Mouse (Mus musculus): ENCODE results near the gene Pla2g4a. TPM values are rescaled to one million over a fixed set of nuclear protein-coding genes. Genes with fewer than 3 reads are reported as not detected.
A peak's percentile ranks its signal among the peaks of the same experiment; 100 is the strongest.

Pla2g4a gene
- total and polyA plus RNA-seq, 2 experiments from 2014 or later = 2.4 to 2.8 TPM

DNA sequence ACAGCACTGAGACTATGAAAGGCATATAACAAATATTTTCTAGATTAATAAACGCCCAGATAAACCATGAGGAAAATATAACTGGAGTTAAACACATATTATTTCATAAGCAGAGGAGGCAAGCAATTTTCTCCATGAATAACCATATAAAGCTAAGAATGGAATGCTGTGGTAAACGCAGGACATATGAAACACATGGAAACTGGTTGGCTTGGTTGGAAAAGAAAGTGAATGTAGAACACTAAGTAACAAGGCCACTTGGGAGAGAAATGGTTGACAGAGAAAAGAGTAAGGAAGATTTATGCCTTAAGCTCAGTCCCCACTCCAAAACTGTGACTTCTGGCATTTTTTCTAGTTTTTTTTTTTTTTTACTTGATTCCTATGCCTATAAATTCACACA is 127.2 kb downstream of the Pla2g4a start:
- H3K9ac ChIP-seq (replicated peaks; ENCODE audit: low read depth, low read length) = no peak overlapping the region
- no peak overlapping the region for H3K4me2 ChIP-seq (ENCODE audit: low read depth, low read length)
- no peak overlapping the region for H3K27ac ChIP-seq (ENCODE audit: low read depth)
- no peak for DNase-seq (ENCODE audit: low spot score)
- no peak for TF ChIP-seq EP300 (IDR thresholded peaks at IDR 0.05; ENCODE audit: low read depth)
- TF ChIP-seq CTCF (IDR thresholded peaks at IDR 0.05; ENCODE audit: low read depth) = no peak
- H3K27me3 ChIP-seq (ENCODE audit: control insufficient read depth, insufficient read depth, low read length) = no peaks in the 10 kb centered on the region
- no peaks in the 10 kb centered on the region for H3K4me1 ChIP-seq (ENCODE audit: control insufficient read depth, insufficient read depth)
- H3K36me3 ChIP-seq (replicated peaks; ENCODE audit: control insufficient read depth, insufficient read depth, low read length) = no peaks in the 10 kb centered on the region
- H3K4me3 ChIP-seq (ENCODE audit: low read depth, low read length) = no peak overlapping the region
- 64% methylated on average over 2 of the region's 2 CpGs for WGBS
- ATAC-seq (ENCODE audit: insufficient read depth, low read depth) = no peak
- H3K9me3 ChIP-seq (replicated peaks; ENCODE audit: control insufficient read depth, low read length) = no peaks in the 10 kb centered on the region

DNA sequence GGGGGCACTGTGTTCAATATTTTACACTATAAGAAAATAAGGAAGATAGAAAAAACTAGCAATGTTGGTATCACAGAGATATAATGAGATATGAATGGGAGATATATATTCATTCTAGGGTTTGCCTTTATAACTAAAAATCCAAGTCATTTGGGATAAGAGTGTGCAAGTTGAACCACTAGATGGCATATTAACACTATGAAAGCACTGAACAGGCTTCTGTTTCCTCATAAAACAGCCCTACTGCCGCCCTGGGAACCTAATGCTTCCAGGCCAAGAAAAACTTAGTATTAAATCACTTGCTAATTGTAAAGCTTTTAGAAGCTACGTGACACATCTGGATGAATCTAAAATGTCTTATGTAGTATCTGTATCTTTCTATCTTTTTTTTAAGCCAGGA is 128.1 kb downstream of the Pla2g4a start:
- Histone ChIP-seq H3K27ac (ENCODE audit: low read depth) (no peak overlapping the region), H3K27me3 (ENCODE audit: control insufficient read depth, insufficient read depth, low read length) (no peaks in the 10 kb centered on the region), H3K4me1 (ENCODE audit: control insufficient read depth, insufficient read depth) (no peaks in the 10 kb centered on the region), H3K9me3 (replicated peaks; ENCODE audit: control insufficient read depth, low read length) (no peaks in the 10 kb centered on the region), H3K4me2 (ENCODE audit: low read depth, low read length) (no peak overlapping the region), H3K9ac (replicated peaks; ENCODE audit: low read depth, low read length) (no peak overlapping the region), H3K4me3 (ENCODE audit: low read depth, low read length) (no peak overlapping the region), H3K36me3 (replicated peaks; ENCODE audit: control insufficient read depth, insufficient read depth, low read length) (no peaks in the 10 kb centered on the region)
- 15% methylated on average over 2 of the region's 2 CpGs for WGBS
- ATAC-seq (ENCODE audit: insufficient read depth, low read depth) (no peak), DNase-seq (ENCODE audit: low spot score) (peak; percentile 67)
- peak; percentile 71 for TF ChIP-seq CTCF (IDR thresholded peaks at IDR 0.05; ENCODE audit: low read depth)
- no peak for TF ChIP-seq EP300 (IDR thresholded peaks at IDR 0.05; ENCODE audit: low read depth)

DNA sequence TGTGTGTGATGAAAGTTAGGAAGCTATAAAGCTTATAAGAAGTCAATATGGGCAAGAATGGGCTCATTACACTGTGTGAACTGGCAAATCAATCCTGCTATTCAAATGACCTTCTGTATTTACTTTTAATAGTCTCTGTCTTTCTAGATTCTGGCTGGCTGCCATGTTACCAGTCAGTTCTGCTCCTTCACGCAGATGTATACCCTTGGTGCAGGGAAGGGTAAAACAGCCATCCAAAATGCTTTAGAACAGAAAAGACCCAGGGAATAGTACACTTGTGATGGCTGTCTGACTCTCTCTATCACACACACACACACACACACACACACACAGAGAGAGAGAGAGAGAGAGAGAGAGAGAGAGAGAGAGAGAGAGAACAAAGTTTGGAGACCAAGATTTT is 128.6 kb downstream of the Pla2g4a start:
- no peak for TF ChIP-seq CTCF (IDR thresholded peaks at IDR 0.05; ENCODE audit: low read depth)
- TF ChIP-seq EP300 (IDR thresholded peaks at IDR 0.05; ENCODE audit: low read depth) = no peak
- ATAC-seq (ENCODE audit: insufficient read depth, low read depth) (no peak), DNase-seq (ENCODE audit: low spot score) (no peak)
- no peak overlapping the region for H3K27ac ChIP-seq (ENCODE audit: low read depth)
- no peak overlapping the region for H3K4me3 ChIP-seq (ENCODE audit: low read depth, low read length)
- no peaks in the 10 kb centered on the region for H3K36me3 ChIP-seq (replicated peaks; ENCODE audit: control insufficient read depth, insufficient read depth, low read length)
- H3K4me2 ChIP-seq (ENCODE audit: low read depth, low read length) = no peak overlapping the region
- no peaks in the 10 kb centered on the region for H3K4me1 ChIP-seq (ENCODE audit: control insufficient read depth, insufficient read depth)
- 55% methylated on average over 1 of the region's 1 CpGs for WGBS
- H3K9ac ChIP-seq (replicated peaks; ENCODE audit: low read depth, low read length) = no peak overlapping the region
- no peaks in the 10 kb centered on the region for H3K9me3 ChIP-seq (replicated peaks; ENCODE audit: control insufficient read depth, low read length)
- no peaks in the 10 kb centered on the region for H3K27me3 ChIP-seq (ENCODE audit: control insufficient read depth, insufficient read depth, low read length)

DNA sequence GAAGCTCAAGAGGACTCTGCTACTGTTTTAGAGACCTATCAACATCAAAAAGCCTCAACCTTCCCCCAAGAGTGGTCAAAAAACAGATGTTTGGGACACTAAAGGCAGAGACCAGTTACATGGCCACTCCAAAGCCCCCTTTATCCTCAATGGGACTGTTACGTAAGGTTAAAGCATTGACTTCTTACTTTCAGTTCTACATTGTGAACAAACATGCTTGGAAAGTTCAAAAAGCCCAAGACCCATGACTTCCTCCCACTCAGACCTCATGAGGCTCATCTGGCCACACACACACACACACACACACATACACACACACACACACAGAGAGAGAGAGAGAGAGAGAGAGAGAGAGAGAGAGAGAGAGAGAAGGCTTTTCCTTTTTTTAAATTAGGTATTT is 130.0 kb downstream of the Pla2g4a start:
- Histone ChIP-seq H3K27me3 (ENCODE audit: control insufficient read depth, insufficient read depth, low read length) (no peaks in the 10 kb centered on the region), H3K9me3 (replicated peaks; ENCODE audit: control insufficient read depth, low read length) (no peaks in the 10 kb centered on the region), H3K27ac (ENCODE audit: low read depth) (no peak overlapping the region), H3K9ac (replicated peaks; ENCODE audit: low read depth, low read length) (no peak overlapping the region), H3K4me2 (ENCODE audit: low read depth, low read length) (no peak overlapping the region), H3K4me1 (ENCODE audit: control insufficient read depth, insufficient read depth) (no peaks in the 10 kb centered on the region), H3K36me3 (replicated peaks; ENCODE audit: control insufficient read depth, insufficient read depth, low read length) (no peaks in the 10 kb centered on the region), H3K4me3 (ENCODE audit: low read depth, low read length) (no peak overlapping the region)
- ATAC-seq (ENCODE audit: insufficient read depth, low read depth) = no peak
- TF ChIP-seq EP300 (IDR thresholded peaks at IDR 0.05; ENCODE audit: low read depth) (no peak), CTCF (IDR thresholded peaks at IDR 0.05; ENCODE audit: low read depth) (no peak)
- WGBS = 82% methylated on average over 1 of the region's 1 CpGs
- no peak for DNase-seq (ENCODE audit: low spot score)

DNA sequence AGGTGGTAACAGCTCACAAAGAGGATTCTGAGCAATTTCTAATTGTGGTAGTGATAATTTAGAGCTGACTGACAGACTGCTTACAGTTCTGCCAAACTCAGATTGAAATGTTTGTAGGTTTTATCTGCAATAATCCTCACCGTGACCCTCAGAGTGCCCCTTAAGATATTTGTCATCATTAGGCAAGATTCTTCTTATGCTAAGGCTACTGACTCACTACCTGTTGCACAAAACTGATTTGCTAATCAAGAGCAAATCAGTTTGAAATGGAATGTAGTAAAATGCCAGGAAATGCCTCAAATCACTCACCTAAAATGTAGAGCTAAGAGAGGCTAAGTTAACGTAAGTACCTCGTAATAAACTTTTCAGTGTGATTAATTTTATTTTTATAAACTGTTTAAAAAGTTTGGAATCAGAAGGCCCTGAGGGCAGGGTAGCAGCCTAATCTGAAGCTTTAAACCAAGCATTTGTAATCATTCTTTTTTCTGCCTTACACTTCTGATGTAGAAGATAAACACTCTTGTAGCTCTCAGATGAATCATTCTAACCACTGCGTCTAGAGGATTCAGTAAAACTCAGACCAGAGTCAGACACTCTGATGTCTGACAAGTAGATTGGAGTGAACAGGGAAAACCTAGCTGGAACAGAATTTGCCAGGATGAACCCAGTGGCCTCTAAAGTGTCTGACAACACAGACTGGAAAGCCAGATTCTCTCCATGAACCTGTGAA is 147.3 kb downstream of the Pla2g4a start:
- H3K9ac ChIP-seq (replicated peaks; ENCODE audit: low read depth, low read length) = no peak overlapping the region
- no peak overlapping the region for H3K27ac ChIP-seq (ENCODE audit: low read depth)
- H3K4me2 ChIP-seq (ENCODE audit: low read depth, low read length) = no peak overlapping the region
- no peaks in the 10 kb centered on the region for H3K9me3 ChIP-seq (replicated peaks; ENCODE audit: control insufficient read depth, low read length)
- no peak for ATAC-seq (ENCODE audit: insufficient read depth, low read depth)
- no peak overlapping the region for H3K4me3 ChIP-seq (ENCODE audit: low read depth, low read length)
- no peaks in the 10 kb centered on the region for H3K4me1 ChIP-seq (ENCODE audit: control insufficient read depth, insufficient read depth)
- 65% methylated on average over 4 of the region's 4 CpGs for WGBS
- TF ChIP-seq EP300 (IDR thresholded peaks at IDR 0.05; ENCODE audit: low read depth) = no peak
- no peak for TF ChIP-seq CTCF (IDR thresholded peaks at IDR 0.05; ENCODE audit: low read depth)
- no peaks in the 10 kb centered on the region for H3K36me3 ChIP-seq (replicated peaks; ENCODE audit: control insufficient read depth, insufficient read depth, low read length)
- no peaks in the 10 kb centered on the region for H3K27me3 ChIP-seq (ENCODE audit: control insufficient read depth, insufficient read depth, low read length)
- no peak for DNase-seq (ENCODE audit: low spot score)

DNA sequence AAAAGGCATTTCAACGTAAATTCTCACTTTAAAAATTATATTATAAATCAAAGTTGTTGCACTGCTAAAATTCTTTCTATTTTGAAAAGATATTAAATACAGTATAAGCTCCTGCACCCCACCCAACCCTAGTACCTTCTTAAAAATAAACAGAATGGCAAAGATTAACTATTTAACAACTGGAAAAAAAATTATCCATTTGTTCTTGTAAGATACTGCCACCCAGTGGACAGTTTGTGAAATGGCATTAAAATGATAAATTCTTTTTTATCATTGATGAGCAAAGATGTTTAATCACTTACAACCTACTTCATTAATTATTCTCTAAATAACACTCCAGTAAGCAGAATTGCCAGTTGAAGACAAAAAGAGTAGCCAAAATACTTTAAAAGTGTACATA is 151.6 kb downstream of the Pla2g4a start:
- no peak overlapping the region for H3K9ac ChIP-seq (replicated peaks; ENCODE audit: low read depth, low read length)
- TF ChIP-seq EP300 (IDR thresholded peaks at IDR 0.05; ENCODE audit: low read depth) (no peak), CTCF (IDR thresholded peaks at IDR 0.05; ENCODE audit: low read depth) (peak; percentile 38)
- H3K4me1 ChIP-seq (ENCODE audit: control insufficient read depth, insufficient read depth) = no peaks in the 10 kb centered on the region
- no peak overlapping the region for H3K27ac ChIP-seq (ENCODE audit: low read depth)
- H3K9me3 ChIP-seq (replicated peaks; ENCODE audit: control insufficient read depth, low read length) = no peaks in the 10 kb centered on the region
- no peak overlapping the region for H3K4me3 ChIP-seq (ENCODE audit: low read depth, low read length)
- no peaks in the 10 kb centered on the region for H3K36me3 ChIP-seq (replicated peaks; ENCODE audit: control insufficient read depth, insufficient read depth, low read length)
- no peaks in the 10 kb centered on the region for H3K27me3 ChIP-seq (ENCODE audit: control insufficient read depth, insufficient read depth, low read length)
- no peak overlapping the region for H3K4me2 ChIP-seq (ENCODE audit: low read depth, low read length)
- 75% methylated on average over 1 of the region's 1 CpGs for WGBS
- ATAC-seq (ENCODE audit: insufficient read depth, low read depth) (no peak), DNase-seq (ENCODE audit: low spot score) (no peak)

Other genes starting within 250 kb of the Pla2g4a start
- gene Ptgs2, start 138.7 kb upstream of the Pla2g4a start, total RNA-seq (2014; rRNA removed; ENCODE audit: low replicate concordance) = 1.2 and 1.7 TPM in 2 replicates
- 0.03 and 0.05 TPM in 2 replicates for gene Ptgs2, start 138.7 kb upstream of the Pla2g4a start, polyA plus RNA-seq (2015; fragmentation: Nextera tagmentation; extraction: Ambion mirVana)